Mouse (Mus musculus) liver, adult (tissue): ENCODE results near the gene Nek6.

Source experiments
- GATA4 ChIP-seq: IDR thresholded peaks from 2 replicates; pipeline ENCODE4 v1.6.1; 2014; ENCODE audit warnings: mild to moderate bottlenecking, low read length; ENCODE audit not compliant: insufficient replicate concordance

Gene Nek6

DNA sequence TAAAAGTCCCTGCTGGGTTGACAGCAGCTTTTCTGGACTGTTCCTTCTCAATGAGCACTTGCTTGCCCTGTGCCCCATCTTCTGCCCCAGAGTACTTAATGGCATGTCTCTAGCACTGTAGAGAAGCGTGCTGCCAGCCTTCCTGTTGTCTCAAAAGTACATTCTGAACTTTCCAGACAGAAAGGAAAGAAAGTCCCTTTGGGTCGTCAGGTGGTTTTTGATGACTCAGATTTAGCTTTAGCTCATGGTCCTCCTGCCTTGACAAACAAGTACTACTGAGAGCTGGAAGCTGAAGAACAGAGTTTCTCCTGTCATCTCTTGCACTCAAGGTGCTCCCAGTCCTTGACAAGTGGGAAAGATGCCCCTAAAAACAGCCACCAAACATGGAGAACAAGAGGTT, 98.7 kb downstream of the Nek6 start:
- no peak for TF ChIP-seq GATA4

DNA sequence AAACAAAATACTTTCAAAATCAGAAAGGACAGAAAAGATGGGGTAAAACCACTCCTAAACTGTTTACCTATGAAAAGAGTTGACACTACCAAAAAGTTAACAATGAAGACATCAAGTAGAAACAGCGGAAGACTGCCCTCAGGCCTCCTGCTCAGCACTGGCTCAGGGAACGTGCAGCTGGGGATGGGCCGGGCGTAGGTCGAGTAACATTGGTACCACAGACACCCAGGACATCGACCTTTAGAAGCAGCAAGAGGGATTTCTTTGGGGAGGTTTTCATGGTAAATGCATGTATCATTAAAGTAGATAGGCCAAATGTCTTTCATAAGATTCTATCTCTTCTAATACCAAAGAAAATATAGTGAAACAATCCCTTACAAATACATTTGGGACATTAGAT, 101.2 kb downstream of the Nek6 start:
- no peak for TF ChIP-seq GATA4

DNA sequence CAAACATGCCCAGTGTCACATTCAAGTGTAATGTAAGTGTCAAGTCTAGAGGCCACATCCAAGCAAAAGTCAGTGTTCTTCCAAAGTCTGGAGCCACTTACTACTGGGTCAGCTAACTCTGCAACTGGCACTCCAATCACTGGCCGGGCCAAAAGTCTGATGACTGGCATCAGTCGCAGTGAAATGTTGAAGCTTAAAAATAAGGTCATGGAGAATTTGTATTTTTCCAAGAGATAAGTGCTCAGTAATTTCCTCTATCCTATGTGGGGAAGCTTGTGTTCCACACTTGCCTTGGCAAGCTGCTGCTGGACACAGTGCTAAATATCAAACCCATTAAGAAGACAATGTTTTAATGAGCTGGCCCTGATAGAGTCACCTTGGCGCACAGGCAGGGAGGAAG, 102.1 kb downstream of the Nek6 start:
- TF ChIP-seq GATA4: no peak

DNA sequence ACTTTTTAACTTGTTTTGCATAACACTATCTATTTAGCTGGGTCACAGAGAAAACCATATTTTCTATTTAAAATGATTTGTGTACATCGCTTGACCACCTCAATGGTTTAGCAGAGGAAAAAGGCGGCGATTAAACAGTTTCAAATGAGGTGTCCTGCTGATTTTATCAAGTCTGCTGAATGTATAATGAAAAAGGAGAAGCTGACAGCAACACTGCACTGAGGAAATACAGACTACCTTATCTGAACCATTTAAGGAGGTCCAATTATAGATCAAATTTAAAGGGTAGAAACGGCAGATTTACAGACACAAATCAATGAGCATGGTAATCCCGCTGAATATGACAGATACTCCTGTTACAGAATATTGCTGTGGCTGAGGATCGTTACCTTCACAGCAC, 103.0 kb downstream of the Nek6 start:
- no peak for TF ChIP-seq GATA4

DNA sequence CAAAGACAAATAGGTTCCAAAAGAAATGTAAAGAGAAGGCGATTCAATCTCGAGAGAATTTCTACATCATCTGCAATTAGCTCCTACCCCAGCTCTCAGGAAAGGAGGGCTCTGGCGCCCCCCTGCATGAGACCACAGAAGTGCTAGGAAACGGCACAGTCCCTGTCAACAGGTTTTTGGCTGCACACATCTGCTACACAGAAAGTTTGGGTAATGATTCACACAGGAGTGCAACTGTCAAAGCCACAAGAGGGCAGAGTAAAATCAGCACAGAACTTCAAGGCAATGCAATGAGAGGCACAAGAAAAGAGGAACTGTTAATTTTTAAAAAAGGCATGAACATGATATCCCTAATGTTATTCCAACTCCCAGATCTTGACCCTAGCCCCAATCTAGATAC, 104.6 kb downstream of the Nek6 start:
- no peak for TF ChIP-seq GATA4

DNA sequence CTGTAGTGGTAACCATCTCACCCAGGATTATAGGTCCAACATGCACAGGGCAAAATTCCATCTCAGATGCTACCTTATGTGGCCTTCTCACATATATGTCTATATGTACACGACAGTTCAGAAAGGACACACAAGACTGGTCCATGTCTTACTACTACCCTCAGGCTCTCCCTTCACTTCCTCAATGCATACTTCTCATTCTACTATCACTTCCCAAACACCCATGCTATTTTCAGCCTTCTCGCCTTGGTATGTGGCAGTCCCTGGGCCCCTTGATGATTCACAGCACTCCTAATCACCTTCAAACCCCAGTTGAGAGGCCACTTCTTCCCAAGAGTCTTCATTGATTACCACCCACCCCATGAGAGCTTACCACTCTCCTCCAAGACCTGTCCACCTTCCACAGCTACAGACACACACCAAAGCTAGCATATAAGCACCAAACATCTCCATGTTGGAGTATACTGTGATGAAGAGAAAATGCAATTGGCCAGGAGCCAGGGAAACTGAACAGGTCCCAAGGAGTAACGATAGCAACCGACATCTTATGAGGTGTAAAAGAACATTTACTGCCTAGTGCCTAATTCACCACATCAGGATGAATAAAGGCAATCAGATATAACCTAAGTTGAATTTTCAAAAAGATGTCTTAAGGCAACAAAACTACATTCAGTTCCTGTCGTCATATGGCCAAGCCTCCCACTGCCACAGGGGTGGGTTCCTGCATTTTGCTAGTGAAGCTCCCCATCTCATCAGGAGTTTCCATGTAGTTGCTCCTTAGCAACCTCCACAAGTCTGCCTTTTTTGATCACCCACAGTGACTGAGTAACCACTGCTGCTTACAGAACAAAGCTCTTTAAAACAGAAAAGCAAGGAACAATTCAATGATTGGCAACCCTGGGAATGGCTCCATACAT, 105.8 kb downstream of the Nek6 start:
- no peak for TF ChIP-seq GATA4

DNA sequence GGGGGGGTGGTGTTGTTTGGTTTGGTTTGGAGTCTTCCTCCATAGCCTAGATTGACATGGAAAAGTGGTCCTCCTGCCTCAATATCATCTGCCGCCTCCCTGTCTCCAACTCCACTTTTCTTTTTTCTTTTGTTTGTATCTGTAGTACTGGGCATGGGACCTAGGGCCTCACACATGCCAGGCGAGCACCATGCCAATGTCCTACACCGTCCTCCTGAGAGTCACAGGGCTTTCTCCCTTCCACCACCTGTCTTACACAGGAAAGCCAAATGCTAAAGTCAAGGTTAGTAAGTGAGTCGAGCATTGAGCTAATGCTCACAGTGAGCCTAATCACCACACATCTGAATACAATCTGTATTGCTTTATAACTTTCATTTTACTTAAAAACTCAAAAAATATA, 108.3 kb downstream of the Nek6 start:
- no peak for TF ChIP-seq GATA4

DNA sequence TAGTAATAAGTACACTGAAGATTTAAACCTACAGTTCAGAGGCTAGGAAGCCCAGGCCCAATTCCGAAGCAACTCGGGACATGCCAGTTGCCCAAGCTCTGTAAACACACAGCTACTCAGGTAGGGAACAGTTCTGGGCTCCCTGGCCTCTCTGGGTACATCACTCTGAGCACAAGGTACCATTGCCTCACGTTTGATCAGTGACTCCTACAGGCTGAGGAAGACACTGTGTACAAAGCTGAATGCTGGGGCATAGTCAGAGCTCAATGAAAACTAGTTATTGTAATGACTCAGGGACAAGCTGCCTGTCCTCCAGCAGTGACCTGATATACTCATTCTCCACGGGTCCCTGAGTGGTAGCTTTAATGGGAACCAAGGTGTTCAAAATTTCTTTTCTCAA, 109.6 kb downstream of the Nek6 start:
- TF ChIP-seq GATA4: no peak

DNA sequence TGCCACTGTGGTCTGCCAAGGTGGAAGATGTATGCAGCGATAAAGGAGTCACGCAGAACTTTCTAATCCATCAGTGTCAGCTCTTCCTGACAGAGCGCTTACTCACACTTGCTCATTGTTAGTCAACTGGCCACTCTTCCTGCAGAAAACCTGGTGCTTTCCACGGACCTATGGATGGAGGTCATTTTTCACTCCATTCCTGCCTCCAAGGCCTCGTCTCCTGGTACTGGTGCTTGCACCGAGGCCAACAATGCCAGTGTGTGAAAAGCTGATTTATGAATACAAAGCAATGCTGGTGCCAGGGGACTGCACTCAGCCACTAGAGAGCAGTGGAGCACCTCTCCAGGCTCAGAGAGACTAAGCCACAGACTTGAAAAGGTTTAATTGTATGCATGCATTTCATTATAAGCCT, 110.2 kb downstream of the Nek6 start:
- no peak for TF ChIP-seq GATA4

DNA sequence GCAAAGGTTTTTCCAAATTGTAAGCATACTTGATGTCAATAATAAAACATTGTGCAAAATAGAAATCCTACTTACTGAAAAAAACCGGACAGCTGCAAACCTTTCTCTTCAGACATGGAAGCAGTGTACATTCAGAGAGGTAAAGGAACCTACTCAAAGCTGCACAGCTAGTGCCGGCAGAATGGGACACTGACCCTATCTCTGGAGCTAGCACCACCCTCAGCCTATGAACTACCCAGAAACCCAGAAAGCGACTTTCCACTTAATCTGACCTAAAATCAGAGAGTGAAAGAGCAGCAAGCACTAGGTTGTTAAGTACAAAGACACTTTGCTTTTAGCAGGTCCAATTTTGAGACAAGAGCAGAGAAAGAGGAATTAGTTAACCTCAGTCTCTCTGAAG, 112.0 kb downstream of the Nek6 start:
- TF ChIP-seq GATA4: no peak

DNA sequence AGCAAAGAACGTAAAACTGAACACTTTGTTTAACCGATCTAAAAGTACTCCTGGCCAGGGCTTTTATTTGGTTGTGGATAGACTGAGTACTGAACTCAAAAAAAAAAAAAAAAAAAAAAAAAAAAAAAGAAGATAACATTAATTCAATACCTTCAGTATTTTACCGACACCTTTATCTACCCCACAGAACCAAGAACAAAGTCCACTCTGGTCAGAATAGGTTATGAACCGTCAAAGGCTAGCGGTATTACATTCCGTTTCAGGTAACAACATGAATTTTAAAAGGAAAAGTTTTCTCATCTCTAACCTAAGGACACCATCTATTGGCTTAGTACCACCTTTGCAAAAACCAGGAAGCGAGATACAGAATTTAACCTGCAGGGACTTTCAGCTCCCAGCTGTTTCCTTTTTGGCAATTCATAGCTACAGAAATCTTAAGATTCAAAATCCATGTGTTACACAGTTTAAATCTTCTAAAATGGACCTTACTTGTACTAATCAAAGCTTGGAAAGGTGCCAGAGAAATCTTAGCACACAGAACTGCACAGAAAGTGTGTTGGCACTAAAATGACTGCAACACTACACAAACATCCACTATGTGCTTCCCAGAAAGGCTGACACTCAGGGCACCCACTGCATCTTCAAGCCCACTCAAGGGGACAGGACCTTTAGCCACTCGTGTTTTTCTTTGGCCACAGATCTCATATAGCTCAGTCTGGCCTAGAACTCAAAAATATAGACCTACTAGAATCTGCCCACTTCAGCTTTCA, 112.6 kb downstream of the Nek6 start:
- no peak for TF ChIP-seq GATA4

DNA sequence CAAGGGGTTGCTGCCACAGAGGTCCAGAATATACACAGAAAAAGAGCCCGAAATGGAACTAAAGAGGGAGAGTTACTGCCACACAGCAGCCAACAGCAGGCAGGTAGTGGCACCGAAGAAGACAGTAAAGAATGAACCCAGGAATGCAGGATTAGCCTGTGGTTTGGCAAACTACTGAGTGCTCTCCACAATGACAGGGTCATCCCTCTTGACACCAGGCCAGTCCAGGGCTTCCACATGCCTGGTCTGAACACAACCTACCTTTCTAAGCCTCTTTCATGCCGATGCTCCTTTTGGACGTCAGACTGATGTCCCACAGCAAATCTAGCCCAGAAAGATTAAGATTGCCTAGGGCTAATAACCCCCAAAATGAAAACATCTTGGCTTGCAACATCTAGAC, 117.4 kb downstream of the Nek6 start:
- no peak for TF ChIP-seq GATA4

DNA sequence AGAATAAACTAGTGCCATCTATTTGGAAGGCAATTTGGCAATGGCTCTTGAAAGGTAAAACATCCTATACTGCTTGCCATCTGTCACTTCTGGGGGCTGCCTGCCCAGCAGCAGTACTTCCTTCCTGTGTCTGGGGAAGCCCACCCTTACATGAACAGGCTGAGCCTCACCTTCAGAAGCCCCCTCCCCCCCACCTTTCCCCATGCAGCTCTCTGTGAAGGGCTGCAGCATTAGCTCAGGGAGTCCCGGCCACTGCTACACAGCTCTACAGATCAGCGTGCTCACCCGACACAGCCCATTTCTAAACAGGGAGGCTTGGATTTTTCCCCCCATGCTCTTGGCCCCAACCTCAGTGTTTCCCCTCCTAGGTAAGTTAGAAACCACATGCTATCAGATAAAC, 118.0 kb downstream of the Nek6 start:
- TF ChIP-seq GATA4: no peak

DNA sequence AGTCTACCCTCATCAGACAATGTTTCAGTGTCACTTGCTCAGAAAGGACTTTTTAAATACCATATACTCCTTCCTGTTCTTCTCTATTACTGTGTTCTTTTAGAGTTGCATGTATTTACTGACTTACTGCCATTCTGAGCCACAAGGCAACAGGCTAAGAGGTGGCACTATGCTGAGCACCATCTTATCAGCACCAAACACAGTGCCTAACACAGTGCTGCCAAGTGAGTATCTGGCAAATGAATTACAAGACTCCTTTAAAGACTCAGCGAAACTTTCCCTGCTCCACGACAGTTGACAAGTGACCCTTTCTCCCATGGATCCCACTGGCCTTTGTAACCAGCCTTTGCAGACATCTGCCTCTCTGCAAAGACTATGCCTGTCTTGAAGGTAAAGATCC, 119.1 kb downstream of the Nek6 start:
- no peak for TF ChIP-seq GATA4

DNA sequence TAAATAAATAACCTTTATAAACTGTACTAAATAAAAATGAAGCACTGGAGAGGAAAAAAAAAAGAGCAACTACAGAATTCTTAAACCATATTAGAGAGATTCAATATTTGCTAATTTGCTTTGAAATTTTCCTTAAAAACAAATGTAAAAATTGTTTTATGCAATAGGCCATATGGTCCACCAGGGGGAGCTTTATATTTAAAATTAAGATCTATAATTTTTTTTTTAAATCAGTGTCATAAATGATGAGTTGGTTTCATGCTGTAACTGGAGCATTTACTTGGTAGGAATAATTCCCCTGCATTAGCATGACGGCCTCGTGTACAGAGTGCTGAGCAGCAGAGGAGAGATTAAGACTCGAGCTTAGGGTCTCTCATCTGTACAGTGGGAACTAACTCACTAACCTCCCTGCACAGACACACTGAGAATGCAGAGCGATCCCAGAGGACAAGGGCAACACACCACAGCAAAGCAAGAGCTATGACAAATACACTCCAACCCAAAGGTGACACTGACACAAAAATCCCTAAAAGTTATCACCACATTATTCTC, 126.3 kb downstream of the Nek6 start:
- TF ChIP-seq GATA4: no peak

DNA sequence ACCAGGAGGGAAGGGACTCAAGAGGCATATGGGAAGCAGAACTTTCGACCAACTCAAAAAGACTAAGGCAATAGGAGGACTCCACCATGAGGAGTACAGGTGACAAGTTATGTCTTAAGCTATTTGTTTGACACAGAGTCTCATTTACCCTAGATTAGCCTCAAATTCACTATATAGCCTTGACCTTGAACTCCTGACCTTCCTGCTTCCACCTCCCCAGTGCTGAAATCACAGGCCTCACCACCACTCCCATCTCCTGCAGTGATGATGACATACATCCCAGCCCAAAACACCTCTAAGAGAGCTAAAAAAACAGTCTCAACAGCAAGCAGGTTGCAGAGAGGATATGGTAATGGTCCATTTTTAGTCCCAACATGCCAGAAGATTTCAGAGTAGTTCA, 130.3 kb downstream of the Nek6 start:
- no peak for TF ChIP-seq GATA4

DNA sequence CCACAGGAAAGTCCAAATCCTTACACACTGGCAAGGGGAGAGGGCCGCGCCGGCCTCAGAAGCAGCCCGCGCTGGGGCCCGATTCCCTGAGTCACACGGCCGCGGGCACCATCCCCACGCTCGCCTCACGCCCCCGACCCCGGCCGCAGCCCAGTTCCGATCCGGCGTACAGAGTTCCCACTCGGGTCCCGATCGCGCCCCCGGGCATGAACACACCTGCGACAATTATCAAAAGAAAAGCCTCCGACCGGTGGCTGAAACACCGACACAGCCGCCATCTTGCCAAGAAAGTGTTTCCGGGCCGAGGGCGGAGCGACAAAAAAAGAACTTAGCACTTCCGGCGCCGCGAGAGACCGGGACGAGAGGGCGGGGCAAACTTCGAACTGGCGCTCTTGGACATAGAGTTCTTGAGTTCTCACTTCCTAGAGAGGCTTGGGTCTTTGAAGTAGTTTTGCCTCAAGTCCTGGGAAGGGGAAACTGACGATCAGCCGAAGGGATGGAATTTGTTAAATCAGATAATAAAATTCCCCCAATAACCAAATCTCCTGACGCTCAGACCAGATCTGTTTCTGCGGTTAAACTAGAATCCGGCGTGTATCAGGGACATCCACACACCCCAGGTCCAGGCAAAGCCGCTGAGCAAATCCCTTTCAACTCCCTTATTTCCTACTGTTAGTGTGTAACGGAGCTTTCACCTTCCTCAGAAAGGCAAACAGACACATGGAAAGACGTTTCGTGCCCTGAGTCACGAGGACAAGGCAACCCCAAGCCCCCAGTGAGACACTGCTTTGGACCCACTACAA, 132.4 kb downstream of the Nek6 start, which contains the start of gene Psmb7:
Psmb7 (minus strand) TSS at position 463 of the 803 bp plus-strand sequence.
- no peak; the same call in 1 of the 2 replicates for TF ChIP-seq GATA4
